Mouse (Mus musculus) lung, postnatal 10 days (tissue): ENCODE results near the gene Ppp1r3d.

Experiments used
- DNase-seq: peaks from one replicate; pipeline ENCODE4 v3.0.0; 2021

The Ppp1r3d gene

DNA sequence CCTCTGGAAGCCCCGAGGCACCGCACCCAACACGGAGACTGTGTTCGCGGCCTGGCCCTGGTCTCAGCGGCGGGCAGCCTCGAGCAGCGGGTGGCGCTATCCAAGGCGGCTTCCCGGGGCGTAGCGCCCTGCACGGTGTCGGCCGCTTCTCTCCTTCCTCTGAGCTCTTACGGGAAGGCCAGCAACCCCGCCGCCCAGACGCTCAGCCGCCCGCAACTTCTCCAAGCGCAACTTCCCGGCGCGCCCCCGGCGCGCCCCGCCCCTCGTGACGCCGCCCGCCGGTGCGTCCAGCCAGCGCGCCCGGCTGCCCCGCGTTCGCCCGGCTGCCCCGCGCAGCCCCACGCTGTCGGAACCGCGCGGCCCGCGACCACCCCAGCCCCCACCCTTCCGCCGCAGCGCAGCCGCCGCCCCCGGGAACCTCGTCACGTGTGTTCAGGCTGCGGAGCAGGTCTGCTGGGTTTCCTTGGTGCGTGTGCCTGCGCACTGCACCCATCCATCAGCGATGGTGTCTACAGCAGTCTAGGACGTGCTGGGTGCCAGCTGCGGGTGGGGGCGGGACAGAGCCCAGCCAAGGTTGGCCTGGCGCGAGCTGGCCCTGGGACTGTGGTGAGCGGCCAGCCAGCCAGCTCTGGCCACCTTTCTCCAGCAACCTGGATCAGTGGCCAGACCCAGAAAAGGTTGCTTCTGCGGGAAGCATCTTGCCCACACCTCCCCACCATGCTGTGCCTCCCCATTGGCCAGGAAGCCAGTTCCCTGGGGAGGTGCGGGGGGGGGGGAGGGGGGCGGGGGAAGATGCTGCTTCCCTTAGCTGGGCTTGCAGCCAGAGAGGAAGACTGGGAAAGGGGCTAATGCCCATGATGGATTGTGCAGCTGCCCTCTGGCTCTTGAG, at the start of gene Ppp1r3d, which contains the start of gene Fam217b:
Ppp1r3d (minus strand) TSS at position 212 of the 889 bp plus-strand sequence.
Fam217b (plus strand) TSS at position 264 of the 889 bp plus-strand sequence.
- DNase-seq: peak; percentile 69

DNA sequence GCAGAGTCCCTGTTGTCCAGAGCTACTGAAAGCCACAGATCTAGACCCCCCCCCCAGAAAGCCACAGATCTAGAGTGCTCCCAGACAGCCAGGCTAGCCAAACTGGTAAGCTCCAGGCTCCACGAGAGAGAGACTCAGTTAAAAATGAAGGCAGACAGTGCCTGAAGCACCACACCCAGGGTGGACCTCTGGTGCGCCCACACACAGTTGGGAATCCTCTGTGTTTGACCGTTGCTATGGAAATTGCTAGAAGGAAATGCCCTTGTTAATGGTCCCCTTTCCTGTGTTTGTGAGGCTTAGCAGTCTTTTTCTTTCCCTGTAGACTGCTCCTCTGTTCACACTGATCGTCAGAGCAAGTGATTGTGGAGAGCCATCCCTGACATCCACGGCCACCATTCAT, 46.1 kb upstream of the Ppp1r3d start:
- DNase-seq: peak; percentile 21

DNA sequence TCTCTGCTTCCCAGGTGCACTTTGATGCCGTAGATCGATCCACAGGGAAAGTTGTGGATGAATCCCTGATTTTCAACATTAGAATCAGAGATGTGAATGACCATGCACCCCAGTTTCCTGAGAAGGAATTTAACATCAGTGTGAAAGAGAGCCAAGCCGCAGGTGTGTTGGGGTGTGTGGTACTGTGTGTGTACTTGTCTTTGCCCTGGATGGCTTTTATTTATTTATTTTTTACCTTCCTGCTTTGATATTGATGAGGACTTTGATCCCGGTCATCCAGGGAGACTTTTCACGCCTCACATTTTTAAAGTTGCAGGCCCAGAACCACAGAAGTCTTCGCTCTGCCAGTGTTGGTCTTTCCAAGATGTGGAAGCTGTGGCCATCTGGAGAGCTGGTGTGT, 43.1 kb upstream of the Ppp1r3d start:
- DNase-seq: no peak

DNA sequence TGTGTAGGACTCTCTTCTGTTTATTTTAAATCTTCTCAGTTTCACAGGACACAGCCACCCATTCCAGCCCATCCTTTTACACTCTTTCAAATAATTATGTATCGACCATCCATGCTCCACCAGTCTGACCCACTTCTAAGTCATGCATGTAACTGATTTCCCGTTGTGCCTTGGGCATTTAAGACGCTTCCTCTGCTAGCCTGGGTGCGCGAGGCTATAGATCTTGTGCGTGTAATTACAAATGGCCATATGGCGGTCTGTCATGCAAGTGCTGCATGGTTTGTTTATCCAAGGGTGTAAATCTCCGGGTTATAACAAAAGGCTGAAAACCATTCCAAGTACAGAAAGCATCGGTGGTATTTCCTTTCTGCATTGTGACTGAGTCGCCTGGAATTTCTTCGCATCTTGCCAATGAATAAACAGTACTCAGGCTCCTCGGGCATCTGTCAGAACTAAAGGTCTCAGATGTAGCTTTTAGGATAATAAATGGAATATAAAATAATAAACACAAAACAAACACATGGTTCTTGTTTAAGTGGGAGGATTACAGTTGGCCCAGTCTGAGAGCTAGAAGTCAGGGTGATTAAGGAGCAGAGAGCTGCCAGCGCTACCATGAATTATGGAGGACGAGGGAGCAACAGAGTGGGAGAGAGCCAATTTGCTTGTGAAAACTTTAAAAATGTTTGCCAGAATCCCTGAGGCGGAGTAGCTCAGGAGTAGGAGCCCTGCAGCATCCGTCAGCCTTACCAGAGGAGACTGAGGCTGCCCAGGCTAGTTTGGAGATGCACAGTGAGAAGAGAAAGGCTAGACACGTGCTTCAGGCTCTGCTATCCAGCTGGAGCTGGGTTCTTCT, 40.6 kb upstream of the Ppp1r3d start:
- peak; percentile 47 for DNase-seq

DNA sequence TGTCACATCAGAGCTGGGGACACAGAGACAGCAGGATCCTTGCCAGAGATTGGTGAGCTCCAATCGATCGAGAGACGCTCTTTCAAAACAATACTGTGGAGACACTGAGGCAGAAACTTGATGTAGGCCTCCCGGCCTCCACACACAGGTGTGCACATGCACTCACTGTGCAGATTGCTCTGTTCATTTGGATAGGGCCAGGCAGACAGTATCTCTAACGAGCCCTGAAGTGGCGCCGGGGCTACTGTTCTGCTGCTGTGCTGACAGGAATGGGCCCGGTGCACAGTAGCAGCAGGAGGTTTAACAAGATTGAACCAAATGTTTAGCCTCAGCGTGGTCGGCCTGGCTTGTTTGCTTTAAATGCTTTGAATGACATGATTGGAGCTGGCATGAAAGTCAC, 36.7 kb upstream of the Ppp1r3d start:
- no peak for DNase-seq

DNA sequence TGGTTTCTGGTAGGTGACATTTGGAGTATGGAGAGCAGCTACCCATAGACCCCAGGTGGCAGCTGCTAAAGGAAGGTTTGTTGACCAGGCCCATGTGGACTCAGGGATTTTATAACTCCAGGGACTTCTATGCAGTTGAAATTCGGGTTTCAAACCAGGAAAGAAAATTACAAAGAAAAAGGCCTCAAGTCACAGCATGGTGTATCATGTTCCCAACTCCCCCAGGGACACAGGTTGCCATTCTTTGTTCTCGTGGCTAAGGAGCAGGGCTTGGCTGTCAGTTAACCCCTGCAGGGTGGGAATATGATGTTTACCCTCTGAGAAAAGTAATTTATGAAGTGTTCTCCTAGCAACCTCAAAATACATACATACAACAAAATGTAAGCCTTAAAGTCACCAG, 36.0 kb upstream of the Ppp1r3d start:
- DNase-seq: no peak

DNA sequence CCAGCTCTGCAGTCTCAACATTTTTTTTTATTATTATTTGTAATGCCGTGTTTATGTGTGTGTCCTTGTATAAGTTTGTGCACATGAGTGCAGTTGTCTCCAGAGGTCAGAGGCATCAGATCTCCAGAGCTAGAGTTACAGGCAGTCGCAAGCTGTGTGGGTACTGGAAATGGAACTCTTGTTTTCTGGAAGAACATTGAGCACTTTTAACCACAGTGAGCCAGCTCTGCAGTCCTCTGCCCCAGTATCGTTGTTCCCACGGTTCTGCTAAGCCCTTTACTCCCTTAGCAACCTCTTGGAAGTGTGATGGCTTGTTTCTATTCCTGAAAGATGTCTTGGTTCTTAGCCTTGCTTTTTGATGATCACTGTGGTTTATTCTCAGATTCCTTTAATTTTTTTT, 35.1 kb upstream of the Ppp1r3d start:
- DNase-seq: no peak

DNA sequence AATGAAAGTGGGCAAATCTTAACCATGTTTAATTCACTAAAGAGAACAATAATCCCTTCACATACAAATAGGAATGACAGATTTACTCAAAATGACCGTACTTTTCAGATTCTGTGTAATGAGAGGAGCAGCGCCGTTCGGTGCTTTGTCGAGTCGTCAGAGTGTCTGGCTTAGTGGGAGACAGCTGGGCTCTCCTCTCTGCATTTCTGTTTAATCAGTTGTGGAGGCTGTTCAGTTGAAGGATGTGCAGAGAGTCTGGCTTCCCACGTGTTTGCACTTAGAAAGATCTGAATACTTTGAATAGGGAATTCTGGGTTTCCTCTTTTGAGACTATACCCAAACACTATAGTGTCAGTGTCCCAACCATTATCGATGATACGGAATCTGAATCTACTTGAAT, 23.0 kb upstream of the Ppp1r3d start:
- no peak for DNase-seq

DNA sequence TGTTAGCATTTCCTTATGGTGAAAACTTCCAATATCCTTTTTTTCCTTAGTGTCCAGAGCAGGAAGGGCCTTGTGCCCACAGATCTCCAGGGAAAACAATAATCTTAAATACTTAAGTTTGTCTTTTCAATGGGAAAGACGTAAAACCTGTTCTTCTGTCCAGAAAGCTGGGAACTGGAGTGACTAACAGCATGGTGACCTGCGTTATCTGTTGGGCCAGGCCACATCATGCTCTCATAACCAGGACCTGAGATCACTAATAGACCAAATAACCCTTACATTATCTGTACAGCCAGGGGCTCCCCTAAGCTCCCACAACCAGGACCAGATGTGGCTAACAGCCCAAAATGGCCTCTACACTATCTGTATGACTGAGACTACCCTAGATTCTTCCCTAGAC, 19.6 kb upstream of the Ppp1r3d start:
- DNase-seq: no peak

DNA sequence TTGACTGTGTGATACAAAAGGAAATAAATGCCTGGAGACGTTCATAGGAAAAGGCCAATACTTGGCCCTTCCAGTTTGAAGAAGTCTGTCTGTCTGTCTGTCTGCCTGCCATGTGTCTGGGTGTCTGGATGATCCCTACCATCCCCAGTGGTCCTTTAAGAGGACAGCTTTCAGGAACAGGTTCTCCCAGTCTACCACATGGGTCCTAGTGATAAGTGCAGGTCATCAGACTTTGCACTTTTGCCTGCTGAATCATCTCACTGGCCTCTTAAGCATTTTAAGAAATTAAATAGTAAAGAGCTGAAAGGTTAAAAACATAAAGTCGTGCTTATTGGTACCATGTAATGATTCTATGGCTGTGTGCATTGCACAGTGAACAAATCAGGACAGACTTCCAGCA, 19.2 kb upstream of the Ppp1r3d start:
- no peak for DNase-seq

DNA sequence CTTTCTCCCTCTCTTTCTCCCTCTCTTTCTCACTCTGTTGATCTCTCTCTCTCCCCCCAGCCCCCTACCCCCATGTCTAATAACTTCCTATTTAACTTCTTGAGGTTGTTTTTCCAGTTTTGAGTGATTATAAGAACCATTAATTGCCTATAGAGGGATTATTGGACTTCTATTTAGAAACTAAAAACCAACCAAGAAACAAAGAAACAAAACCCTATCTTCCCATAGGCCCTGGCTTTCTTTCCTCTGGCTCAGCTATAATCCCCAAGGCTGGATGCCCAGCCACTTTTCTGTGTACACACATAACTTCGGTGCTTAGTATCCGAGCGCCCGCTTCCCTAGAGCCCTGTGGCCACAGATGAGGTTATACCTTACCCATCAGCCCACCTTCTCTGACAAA, 16.0 kb upstream of the Ppp1r3d start, which contains the start of gene Cdh26:
Cdh26 (plus strand) TSS at position 301 of the 400 bp plus-strand sequence.
- DNase-seq: no peak

DNA sequence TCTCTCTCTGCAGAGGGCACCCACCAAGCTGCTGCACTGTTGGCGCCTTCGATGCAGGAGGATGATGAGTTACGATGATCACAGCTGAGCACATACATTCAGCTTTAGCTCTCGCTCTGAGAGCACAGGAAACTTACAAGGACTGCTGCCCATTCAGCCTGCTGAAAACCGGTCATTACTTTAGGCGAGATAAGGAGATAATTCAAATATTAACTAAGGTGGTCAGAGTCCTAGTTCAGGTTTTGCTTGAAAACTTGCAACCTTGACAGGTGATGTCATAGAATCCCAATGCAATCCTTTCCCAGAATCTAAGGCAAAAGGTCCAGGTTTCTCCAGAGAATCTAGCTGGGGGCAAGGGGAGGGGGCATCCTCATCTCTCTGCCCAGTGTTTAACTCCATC, 15.2 kb upstream of the Ppp1r3d start:
- no peak for DNase-seq

DNA sequence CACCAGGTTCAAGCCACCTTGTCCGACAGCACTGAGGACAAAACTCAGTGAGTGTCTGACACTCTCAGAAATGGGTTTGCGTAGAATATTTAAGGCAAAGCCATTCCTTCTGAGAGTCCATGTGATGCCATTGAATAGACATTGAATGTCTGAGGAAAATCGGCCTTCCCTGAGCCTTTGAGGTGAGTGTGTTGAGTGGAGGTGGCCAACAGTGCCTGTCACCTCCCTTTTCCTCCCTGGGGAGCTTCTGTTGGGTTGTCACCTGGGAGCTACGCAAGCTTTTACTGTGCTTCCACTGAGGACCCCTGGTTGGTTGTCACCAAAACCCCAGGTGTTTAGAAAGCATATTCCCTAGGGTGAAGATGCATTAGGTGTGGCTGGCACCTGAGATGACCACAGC, 14.4 kb upstream of the Ppp1r3d start:
- DNase-seq: no peak

DNA sequence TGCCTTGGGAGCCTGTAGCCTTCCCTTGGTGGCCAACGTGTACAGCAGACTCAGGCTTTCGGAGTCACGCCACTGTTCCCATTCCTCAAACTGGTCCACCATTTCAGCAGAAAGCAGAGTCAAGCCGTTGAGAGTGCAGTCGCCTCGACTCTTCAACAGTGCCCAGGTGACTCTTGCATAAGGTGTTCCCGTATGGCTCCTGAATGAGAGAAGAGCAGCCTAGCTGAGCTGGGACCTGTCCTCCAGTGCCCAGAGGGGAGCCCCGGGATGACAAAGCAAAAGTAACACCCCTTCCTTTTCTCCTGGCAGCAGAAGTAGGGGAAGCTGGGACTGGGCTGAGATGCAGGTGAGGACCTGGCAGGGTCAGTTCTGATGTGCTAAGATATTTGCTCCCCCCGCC, 13.9 kb upstream of the Ppp1r3d start:
- no peak for DNase-seq

DNA sequence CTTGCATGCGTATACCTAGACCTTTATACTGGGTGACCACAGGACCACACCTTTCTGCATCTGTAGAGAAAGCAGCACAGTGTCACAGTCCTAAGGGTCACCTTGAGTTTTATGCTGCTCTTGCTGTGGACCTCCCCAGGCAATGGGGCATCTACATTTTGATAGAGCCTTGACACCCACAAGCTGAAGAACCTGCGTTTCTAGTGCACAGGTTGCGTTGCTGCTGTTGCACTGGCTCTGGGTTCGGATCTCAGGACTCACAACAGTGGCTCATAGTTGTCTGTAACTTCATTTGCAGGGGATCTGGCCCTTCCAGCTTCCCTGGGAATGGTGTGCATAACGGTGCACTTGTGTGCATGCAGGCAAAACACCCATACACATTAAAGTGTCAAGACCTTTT, 12.9 kb upstream of the Ppp1r3d start:
- DNase-seq: peak; percentile 0

DNA sequence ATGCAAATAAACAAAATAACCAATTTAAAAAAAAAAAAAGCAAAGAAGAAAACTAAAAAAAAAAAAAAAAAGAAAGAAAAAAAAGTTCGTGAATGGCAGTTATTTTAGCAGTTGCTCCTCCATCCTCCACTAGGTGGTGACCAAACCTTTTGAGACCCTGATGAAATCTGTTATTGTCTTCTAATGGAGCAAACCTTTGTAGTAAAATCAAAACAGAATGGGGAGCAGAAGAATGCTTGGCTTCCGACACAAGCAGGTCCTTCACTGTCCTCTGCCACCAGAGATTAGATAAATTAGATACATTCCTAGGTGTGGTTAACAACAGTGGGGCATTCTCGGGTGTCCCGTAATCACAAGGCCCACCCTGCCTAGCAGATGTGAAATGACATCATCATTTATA, 12.0 kb upstream of the Ppp1r3d start:
- peak; percentile 62 for DNase-seq

DNA sequence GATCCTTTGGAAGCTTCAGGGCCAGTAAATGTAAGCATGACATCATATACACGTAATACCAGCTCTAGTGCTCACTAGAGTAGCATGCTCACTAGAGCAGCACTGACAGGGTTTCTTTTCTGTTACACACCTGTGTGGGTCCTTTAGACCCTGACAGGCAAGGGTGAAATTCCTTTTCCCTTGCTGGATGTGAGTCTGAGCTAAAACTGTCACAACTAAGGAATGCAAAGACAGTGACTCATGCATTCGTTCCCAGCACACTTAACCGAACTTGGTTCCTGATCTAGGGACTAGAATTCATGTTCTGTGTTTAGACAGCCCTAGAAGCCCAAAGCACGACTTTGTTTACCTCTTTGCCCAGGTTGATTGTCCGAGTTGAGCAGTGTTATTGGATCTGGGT, 9.0 kb upstream of the Ppp1r3d start:
- DNase-seq: no peak

DNA sequence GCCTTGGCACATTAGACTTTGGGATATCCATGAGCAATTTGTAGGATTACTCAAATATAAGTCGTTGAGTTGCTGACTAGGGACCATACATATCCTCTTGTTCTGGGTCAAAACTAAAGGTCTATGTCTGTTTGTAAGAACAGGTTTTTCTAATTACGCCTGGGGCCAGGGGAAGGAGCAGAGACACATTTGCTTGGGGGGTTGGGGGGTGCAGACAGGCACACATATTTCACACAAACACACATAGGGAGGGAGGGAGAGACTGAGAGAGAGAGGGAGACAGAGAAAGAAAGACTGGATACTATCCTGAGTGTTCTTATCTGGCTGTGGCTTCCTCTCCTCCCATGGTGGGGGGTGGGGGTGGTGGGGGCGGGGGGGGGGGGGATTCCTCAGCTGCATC, 7.9 kb upstream of the Ppp1r3d start:
- DNase-seq: no peak

DNA sequence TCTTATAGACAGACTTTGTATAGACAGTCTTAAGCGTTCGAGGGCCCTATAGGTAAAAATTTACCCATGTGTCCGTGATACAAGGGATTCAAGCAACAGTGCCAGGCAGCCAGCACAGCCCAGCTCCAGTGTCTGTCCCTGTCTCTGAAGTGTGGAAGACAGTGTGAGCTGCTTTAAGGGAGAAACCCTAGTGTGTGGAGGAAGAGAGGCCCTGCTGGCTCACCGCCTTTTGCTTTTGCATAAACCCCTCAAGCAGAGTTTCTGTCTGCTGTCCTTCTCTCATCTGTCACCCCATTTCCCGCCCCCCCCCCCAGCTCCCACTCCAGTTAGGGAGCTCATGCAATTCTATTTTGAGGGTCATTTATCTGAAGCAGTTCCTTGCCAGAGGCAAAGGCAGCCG, 7.3 kb upstream of the Ppp1r3d start:
- no peak for DNase-seq

DNA sequence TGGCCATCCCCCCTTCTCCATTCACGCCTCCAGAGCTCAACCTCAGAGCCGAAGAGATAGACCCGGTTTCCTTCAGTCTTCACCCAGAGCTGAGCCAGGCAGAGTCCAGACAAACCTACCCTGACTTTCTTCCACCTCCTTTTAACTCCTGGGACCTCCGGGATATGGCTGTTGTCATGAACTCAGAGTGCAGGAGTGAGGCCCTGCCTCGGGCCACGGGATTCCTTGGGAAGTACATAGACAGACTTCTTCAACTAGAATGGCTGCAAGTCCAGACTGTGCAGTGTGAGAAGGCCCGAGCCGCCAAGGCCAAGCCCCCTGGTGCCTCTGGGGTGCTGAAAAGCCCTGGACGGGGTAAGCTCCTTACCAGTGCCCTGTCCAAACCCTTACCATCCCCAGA, 6.3 kb upstream of the Ppp1r3d start:
- no peak for DNase-seq

DNA sequence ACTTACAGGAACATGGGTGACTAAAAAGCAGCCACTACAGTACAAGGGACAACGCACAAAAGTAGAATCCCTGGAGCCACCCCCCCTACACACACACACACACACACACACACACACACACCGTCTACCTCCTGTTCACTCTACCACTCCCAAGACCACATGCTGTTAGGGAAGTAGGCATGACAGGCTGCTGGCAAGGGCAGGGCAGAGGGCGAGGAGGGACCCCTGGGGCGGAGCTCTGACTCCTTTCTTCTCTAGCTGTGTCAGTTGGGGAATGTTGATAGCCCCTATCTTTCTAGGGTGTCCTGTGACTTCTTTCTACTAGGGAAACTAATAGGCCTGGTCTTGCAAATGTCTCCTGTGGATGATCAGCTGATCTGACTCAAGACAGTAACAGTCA, 2.7 kb upstream of the Ppp1r3d start:
- DNase-seq: no peak

DNA sequence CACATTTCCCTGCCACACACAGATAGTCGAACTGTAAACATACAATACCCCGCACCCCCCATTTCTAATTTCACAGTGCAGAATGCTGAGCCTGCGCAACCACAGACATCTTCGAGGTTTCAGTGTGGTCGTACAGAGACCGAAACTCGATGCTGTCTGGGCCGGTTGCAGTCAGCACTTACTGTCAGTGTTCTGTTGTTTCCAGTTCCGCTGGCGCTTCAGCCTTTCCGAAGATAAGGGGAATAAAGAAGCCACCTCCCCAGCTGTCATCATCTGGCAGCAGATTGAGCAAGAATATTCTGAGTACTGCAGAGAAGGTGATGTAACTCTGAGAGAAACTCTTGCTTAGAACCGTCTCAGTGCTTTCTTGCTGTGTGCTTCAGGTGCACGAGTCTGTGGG, 2.2 kb upstream of the Ppp1r3d start:
- DNase-seq: peak; percentile 56

DNA sequence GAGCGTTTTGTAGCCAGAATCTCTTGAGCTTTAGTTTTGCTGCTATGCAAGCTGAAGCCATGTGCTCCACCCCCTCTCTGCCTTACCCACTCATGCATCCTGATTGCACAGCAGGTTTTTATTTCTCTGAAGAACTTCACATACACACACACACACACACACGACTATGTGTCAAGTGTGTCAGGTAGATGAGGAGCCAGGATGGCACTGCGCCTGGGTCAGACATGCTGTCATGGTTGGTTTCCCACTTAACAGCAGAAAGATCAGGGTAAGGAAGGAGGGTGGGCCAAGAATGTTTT, 827 bp upstream of the Ppp1r3d start:
- no peak for DNase-seq
